Mouse (Mus musculus): ENCODE results near the gene Pmf1. TPM values are rescaled to one million over a fixed set of nuclear protein-coding genes. Genes with fewer than 3 reads are reported as not detected.
"Not testable (repeated sequence)": the region's sequence is repeated elsewhere in the genome, so short reads cannot be mapped to it uniquely, and the experiment has no call there.

Pmf1 gene
- polyA plus RNA-seq, 1 experiment from 2014 or later: 62.5 TPM

- Histone ChIP-seq H3K4me2 (replicated peaks; ENCODE audit: low read depth) (no peak overlapping the region), H3K27me3 (replicated peaks; ENCODE audit: control insufficient read depth, insufficient read depth, low read length) (peaks cover 20% of the 10 kb centered on the region), H3K9me3 (ENCODE audit: control insufficient read depth) (peaks cover 2% of the 10 kb centered on the region; the same call in 1 of the 2 replicates), H3K4me3 (ENCODE audit: low read depth, low read length) (no peak overlapping the region), H3K27ac (ENCODE audit: low read depth, low read length) (no peak overlapping the region), H3K9ac (ENCODE audit: low read depth, low read length) (no peak overlapping the region), H3K36me3 (ENCODE audit: control insufficient read depth, insufficient read depth) (peaks cover 31% of the 10 kb centered on the region), H3K4me1 (replicated peaks; ENCODE audit: control insufficient read depth, insufficient read depth, low read length) (no peaks in the 10 kb centered on the region)
- ATAC-seq: no peak
- TF ChIP-seq CTCF (IDR thresholded peaks at IDR 0.05; ENCODE audit: low read depth): no peak
- WGBS: 92% methylated on average over 6 of the region's 6 CpGs
Observed at GRCm38 (mm10) chr3:88395288-88395687, 14.8 kb downstream of the Pmf1 start.

- peaks cover 30% of the 10 kb centered on the region for H3K27me3 ChIP-seq (replicated peaks; ENCODE audit: control insufficient read depth, insufficient read depth, low read length)
- H3K4me3 ChIP-seq (ENCODE audit: low read depth, low read length): no peak overlapping the region
- H3K27ac ChIP-seq (ENCODE audit: low read depth, low read length): no peak overlapping the region
- no peak overlapping the region for H3K4me2 ChIP-seq (replicated peaks; ENCODE audit: low read depth)
- 87% methylated on average over 9 of the region's 9 CpGs for WGBS
- peaks cover 4% of the 10 kb centered on the region; the same call in 1 of the 2 replicates for H3K9me3 ChIP-seq (ENCODE audit: control insufficient read depth)
- no peak overlapping the region for H3K9ac ChIP-seq (ENCODE audit: low read depth, low read length)
- no peak for ATAC-seq
- no peaks in the 10 kb centered on the region for H3K4me1 ChIP-seq (replicated peaks; ENCODE audit: control insufficient read depth, insufficient read depth, low read length)
- H3K36me3 ChIP-seq (ENCODE audit: control insufficient read depth, insufficient read depth): peaks cover 26% of the 10 kb centered on the region; the same call in 1 of the 2 replicates
- no peak for TF ChIP-seq CTCF (IDR thresholded peaks at IDR 0.05; ENCODE audit: low read depth)
Observed at GRCm38 (mm10) chr3:88393776-88394375, 16.3 kb downstream of the Pmf1 start.

GRCm38 (mm10) chr3:88384364-88384763 lies 25.8 kb downstream of the Pmf1 start, which contains the start of gene Bglap:
Bglap (minus strand) TSS chr3:88384464.
- Histone ChIP-seq H3K27me3 (replicated peaks; ENCODE audit: control insufficient read depth, insufficient read depth, low read length) (peaks cover 14% of the 10 kb centered on the region; the same call in 1 of the 2 replicates), H3K4me1 (replicated peaks; ENCODE audit: control insufficient read depth, insufficient read depth, low read length) (no peaks in the 10 kb centered on the region), H3K9me3 (ENCODE audit: control insufficient read depth) (no peaks in the 10 kb centered on the region), H3K27ac (ENCODE audit: low read depth, low read length) (no peak within 1 kb of the TSS), H3K9ac (ENCODE audit: low read depth, low read length) (no peak within 1 kb of the TSS), H3K4me2 (replicated peaks; ENCODE audit: low read depth) (no peak within 1 kb of the TSS), H3K4me3 (ENCODE audit: low read depth, low read length) (no peak within 1 kb of the TSS), H3K36me3 (ENCODE audit: control insufficient read depth, insufficient read depth) (no peaks in the 10 kb centered on the region)
- no peak for TF ChIP-seq CTCF (IDR thresholded peaks at IDR 0.05; ENCODE audit: low read depth)
- 84% methylated on average over 5 of the region's 5 CpGs for WGBS
- no peak for ATAC-seq

DNA sequence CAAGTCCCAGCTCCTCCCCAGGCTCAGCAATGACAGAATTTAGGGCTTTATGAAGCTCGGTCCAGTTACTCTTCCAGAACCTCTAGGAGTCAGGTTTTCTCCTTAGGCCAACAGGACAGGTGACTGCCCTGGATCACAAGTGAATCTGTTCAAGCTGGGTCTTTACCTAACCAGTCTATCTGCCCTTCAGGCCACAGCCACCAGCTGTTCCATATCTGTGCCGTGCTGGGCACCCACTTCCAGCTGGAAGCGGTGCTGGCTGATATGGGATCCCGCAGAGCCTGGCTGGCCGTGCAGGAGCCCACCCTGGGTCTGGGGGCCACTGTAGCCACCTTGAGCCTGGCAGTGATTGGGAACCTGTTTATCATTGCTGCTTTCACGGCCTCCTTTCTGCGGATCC lies 27.7 kb downstream of the Pmf1 start:
- H3K4me2 ChIP-seq (replicated peaks; ENCODE audit: low read depth); H3K27me3 ChIP-seq (replicated peaks; ENCODE audit: control insufficient read depth, insufficient read depth, low read length); H3K4me1 ChIP-seq (replicated peaks; ENCODE audit: control insufficient read depth, insufficient read depth, low read length); H3K27ac ChIP-seq (ENCODE audit: low read depth, low read length); H3K36me3 ChIP-seq (ENCODE audit: control insufficient read depth, insufficient read depth); H3K9ac ChIP-seq (ENCODE audit: low read depth, low read length); ATAC-seq; H3K4me3 ChIP-seq (ENCODE audit: low read depth, low read length); H3K9me3 ChIP-seq (ENCODE audit: control insufficient read depth): not testable (repeated sequence)
- 36% methylated on average over 1 of the region's 7 CpGs for WGBS

GRCm38 (mm10) chr3:88381389-88382315 lies 28.5 kb downstream of the Pmf1 start:
- ATAC-seq: peak; percentile 50; the same call in 1 of the 2 replicates
- not testable (repeated sequence) for H3K9me3 ChIP-seq (ENCODE audit: control insufficient read depth); H3K27me3 ChIP-seq (replicated peaks; ENCODE audit: control insufficient read depth, insufficient read depth, low read length); H3K27ac ChIP-seq (ENCODE audit: low read depth, low read length); H3K4me1 ChIP-seq (replicated peaks; ENCODE audit: control insufficient read depth, insufficient read depth, low read length); H3K9ac ChIP-seq (ENCODE audit: low read depth, low read length); H3K4me3 ChIP-seq (ENCODE audit: low read depth, low read length); H3K36me3 ChIP-seq (ENCODE audit: control insufficient read depth, insufficient read depth)
- 11% methylated on average over 18 of the region's 22 CpGs for WGBS
- peak overlapping the region; percentile 37; the same call in 1 of the 2 replicates for H3K4me2 ChIP-seq (replicated peaks; ENCODE audit: low read depth)

DNA sequence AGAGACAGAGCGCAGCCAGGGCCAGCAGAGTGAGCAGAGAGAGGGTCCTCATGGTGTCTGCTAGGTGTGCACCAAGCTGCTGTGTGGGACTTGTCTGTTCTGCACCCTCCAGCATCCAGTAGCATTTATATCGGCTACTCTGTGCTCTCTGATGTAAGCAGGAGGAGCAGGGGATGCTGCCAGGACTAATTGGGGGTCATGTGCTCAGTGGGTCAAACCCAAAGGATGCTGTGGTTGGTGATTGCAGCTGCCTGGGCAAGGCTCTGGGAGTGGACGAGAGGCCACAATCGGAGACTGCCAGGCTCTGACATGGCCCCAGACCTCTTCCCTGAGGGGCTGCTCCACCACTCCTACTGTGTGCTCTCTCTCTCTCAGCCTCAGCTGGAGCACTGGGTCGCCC lies 31.5 kb downstream of the Pmf1 start, which contains the start of gene Bglap2:
Gene Bglap2, minus strand, starts transcription at position 101 of the 400 bp plus-strand sequence.
- H3K36me3 ChIP-seq (ENCODE audit: control insufficient read depth, insufficient read depth); H3K4me3 ChIP-seq (ENCODE audit: low read depth, low read length); H3K4me2 ChIP-seq (replicated peaks; ENCODE audit: low read depth); ATAC-seq; H3K27ac ChIP-seq (ENCODE audit: low read depth, low read length); H3K4me1 ChIP-seq (replicated peaks; ENCODE audit: control insufficient read depth, insufficient read depth, low read length); H3K27me3 ChIP-seq (replicated peaks; ENCODE audit: control insufficient read depth, insufficient read depth, low read length); H3K9ac ChIP-seq (ENCODE audit: low read depth, low read length); H3K9me3 ChIP-seq (ENCODE audit: control insufficient read depth): not testable (repeated sequence)
- WGBS: 77% methylated on average over 4 of the region's 5 CpGs

DNA sequence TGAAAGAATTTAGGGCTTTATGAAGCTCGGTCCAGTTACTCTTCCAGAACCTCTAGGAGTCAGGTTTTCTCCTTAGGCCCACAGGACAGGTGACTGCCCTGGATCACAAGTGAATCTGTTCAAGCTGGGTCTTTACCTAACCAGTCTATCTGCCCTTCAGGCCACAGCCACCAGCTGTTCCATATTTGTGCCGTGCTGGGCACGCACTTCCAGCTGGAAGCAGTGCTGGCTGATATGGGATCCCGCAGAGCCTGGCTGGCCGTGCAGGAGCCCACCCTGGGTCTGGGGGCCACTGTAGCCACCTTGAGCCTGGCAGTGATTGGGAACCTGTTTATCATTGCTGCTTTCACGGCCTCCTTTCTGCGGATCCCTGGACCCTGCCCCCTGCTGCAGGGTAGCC lies 33.5 kb downstream of the Pmf1 start:
- H3K4me3 ChIP-seq (ENCODE audit: low read depth, low read length); H3K36me3 ChIP-seq (ENCODE audit: control insufficient read depth, insufficient read depth); H3K27ac ChIP-seq (ENCODE audit: low read depth, low read length); H3K27me3 ChIP-seq (replicated peaks; ENCODE audit: control insufficient read depth, insufficient read depth, low read length); H3K9ac ChIP-seq (ENCODE audit: low read depth, low read length); H3K9me3 ChIP-seq (ENCODE audit: control insufficient read depth); H3K4me1 ChIP-seq (replicated peaks; ENCODE audit: control insufficient read depth, insufficient read depth, low read length): not testable (repeated sequence)
- 0 out of 2 replicates have a peak, but pooled peaks have one; percentile 2 for ATAC-seq
- WGBS: 42% methylated on average over 4 of the region's 7 CpGs
- peak overlapping the region; percentile 44; the same call in 1 of the 2 replicates for H3K4me2 ChIP-seq (replicated peaks; ENCODE audit: low read depth)

GRCm38 (mm10) chr3:88375750-88376626 lies 34.1 kb downstream of the Pmf1 start:
- peak; percentile 77 for ATAC-seq
- not testable (repeated sequence) for H3K36me3 ChIP-seq (ENCODE audit: control insufficient read depth, insufficient read depth); H3K27ac ChIP-seq (ENCODE audit: low read depth, low read length); H3K4me1 ChIP-seq (replicated peaks; ENCODE audit: control insufficient read depth, insufficient read depth, low read length); H3K9me3 ChIP-seq (ENCODE audit: control insufficient read depth); H3K27me3 ChIP-seq (replicated peaks; ENCODE audit: control insufficient read depth, insufficient read depth, low read length); H3K9ac ChIP-seq (ENCODE audit: low read depth, low read length); H3K4me3 ChIP-seq (ENCODE audit: low read depth, low read length)
- peak overlapping the region; percentile 44 for H3K4me2 ChIP-seq (replicated peaks; ENCODE audit: low read depth)
- 10% methylated on average over 16 of the region's 19 CpGs for WGBS

Measured in intestine, postnatal 0 days (tissue).